Mouse (Mus musculus) testis, adult 2 months (tissue): ENCODE data around the gene Nr3c2.

Source experiments
- CTCF ChIP-seq: fragments of 200-500 bp; IDR thresholded peaks from 2 replicates; pipeline ENCODE4 v1.5.1; 2012; ENCODE audit warnings: low read depth, mild to moderate bottlenecking, inconsistent platforms, low read length, moderate library complexity; ENCODE audit not compliant: control insufficient read depth, insufficient read depth, insufficient replicate concordance
- POLR2A ChIP-seq: fragments of 200-500 bp; IDR thresholded peaks from 2 replicates; pipeline ENCODE4 v1.6.1; 2012; ENCODE audit warnings: low read depth, mild to moderate bottlenecking, inconsistent platforms, low read length, moderate library complexity; ENCODE audit not compliant: control insufficient read depth

DNA sequence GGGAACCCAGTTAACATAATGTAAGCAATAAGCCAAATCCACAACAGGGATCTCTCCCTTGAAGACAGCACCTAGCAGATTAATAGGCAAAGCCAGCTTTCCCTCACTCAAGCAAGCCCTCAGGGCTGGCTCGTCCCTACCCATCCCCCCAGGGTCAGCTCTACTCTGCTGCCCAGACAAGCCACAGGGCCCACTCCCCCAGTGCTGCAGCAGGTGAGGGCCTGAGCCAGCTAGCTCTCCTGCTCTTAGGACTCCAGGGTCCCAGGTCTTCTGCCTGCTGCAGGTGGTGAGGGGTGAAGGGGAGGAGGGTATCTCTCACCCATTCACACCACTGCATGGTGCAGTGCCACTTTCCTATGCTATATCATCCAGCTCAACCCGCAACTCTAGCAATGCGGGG is 246.0 kb downstream of the Nr3c2 start:
- TF ChIP-seq POLR2A (no peak), CTCF (no peak)
